Mouse (Mus musculus): ENCODE data around the gene Clca3b.
"Not testable (repeated sequence)": the region's sequence is repeated elsewhere in the genome, so short reads cannot be mapped to it uniquely, and the experiment has no call there.

Gene Clca3b

DNA sequence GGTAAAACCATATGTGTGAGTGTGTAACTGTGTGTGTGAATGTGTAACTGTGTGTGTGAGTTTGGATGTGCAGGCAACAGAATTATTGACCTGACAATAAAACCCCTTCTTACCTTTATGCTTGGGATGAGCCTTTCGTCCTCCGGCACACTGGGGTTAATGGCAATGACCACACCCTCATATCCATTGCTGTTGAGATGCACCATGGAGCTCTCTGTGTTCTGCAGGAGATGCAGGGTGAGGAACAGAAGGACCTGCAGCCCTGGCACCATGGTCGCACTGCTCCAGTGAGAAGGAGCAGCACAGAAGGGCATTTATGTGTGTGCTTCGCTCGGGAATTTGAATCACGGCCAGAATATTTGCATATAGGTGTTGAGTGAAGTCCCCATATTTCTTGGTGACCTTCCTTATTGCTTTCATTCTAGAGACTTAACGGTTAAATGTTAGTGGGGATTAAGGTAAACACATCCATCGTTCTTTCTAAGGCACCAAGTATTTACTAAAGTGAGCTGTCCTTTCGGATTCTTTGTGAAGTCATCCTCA is at the start of gene Clca3b:
Gene Clca3b, minus strand, starts transcription at position 344 of the 543 bp plus-strand sequence.
- not testable (repeated sequence) for DNase-seq (ENCODE audit: low spot score)

DNA sequence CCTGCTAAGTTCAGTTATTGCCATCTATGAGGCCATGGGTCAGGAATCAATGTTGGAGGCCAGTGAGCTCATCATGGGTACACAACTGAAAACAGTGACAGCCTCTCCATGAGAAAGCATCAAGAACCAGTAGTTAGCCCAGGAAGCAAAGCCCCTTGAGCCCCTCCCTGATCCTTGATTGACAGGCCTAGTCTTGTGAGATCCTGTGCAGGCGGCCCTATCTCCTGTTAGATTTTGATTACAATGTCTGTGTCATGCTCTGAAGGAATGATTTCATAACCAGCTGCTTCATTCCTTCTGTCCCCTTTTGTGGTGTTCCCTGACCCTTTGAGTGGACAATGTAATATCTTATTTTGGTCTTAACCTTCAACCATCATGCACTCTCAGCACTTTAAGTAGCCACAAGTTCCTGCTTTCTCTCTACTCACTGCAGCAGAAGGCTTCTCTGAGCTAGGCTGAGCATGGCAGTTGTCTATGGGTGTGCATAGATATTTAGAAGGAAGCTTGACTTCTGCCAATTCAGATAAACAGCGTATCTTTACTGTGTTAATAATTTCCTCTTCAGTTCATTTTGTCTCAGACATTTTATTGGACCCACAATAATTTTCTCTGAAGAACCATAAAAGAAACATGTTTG is 48.0 kb upstream of the Clca3b start:
- DNase-seq (ENCODE audit: low spot score), result no peak

DNA sequence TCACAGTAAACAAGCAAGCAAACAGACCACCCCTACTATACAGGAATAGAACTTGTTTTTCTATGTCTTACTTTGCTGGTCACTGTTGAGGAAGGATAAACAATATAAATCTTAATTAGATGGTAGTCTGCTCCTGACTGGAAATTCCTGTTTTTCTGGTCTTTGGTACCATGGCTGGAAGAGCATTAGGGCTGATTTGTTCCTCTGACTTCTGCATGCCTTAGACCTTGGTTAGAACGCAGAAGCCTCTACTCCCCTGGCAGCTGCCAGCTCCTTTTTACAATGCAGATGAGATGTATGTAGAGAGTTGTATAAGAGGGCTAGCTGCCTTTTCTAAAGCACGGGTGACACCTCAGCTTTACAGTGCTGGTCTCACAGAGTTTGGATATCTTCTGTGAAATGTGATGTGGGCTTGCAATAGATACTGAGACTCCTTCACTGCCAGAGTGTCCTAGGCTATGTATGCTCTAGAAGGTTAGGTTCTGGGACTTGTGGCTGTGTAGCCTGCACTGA is 41.1 kb upstream of the Clca3b start:
- no peak for DNase-seq (ENCODE audit: low spot score)

DNA sequence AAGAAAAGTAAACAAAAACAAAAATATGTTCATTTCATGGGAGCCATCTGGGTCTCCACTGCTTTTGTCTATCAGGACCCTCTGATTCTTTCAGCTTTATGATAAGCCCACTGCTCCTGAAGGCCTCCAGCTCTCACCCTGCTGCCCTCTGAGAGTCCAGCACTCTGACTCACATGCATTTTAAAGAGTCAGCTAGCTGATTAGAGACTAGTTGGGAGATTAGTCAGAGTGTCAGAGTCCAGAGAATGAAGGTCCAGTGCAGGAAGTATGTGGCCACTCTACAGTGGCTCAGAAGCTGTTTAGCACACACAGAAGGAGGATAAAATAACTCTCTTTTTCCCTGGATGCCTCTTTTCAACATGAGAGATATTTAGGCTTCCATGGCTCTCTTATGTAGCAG is 37.8 kb upstream of the Clca3b start:
- no peak for DNase-seq (ENCODE audit: low spot score)

GRCm38 (mm10) chr3:144872012-144872411 is 22.9 kb upstream of the Clca3b start:
- not testable (repeated sequence) for DNase-seq (ENCODE audit: low spot score)

DNA sequence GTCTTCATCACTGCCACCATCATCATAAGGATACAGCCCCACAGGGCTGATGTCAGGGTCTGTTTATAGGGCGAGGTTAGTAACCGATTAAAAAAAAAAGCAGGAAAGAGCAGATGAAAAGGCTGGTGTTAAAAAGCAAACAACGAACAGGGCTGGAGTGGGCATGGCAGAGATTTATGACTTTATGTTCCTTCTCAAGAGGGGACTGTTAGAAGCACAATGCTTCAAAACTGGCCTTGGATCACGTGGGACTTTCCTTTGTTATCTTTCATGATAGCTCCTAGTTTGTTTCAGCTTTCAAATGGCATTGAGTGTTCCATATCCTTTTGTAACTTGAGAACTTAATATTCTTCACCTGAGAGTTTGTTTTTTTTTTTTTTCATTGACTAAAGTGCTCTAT is 427 bp upstream of the Clca3b start:
- DNase-seq (ENCODE audit: low spot score), result no peak

DNA sequence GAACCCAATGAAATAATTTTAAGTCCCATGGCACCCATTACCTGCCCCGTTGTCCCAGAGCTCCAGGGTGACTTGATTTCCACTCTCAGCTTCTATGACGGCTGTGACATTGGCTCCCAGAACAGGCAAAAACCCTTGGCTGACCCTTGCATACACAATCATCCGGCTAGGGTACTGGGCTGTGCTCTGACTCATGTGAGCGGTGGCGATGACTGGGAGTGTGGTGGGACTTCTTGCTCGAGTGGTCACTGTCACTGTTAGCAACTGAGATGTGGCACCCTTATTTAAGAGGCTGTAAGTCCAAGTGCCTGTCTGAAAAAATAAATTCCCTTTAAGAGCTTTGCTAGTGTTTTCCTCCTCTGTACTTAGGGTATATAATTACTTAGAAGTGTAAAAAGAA is 21.9 kb downstream of the Clca3b start:
- DNase-seq (ENCODE audit: low spot score), result no peak

DNA sequence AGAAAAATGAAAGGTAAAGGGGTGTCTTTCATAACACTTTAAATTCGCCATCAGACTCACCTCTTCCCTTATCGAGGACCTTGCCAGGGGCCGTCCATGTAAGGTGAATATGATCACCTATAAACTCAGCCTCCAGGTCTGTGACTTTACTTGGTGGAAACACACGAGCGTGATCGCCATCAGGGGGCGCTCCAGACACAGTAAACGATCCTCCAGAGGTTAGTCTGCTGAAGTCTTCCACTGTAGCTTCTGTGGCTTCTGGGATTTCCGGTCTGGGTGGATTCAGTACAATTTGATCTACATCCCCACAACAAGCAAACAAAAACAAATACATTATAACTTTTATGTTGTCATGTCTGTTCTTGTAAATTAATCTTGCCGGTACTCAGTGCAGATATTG is 24.0 kb downstream of the Clca3b start:
- DNase-seq (ENCODE audit: low spot score), result peak; percentile 52

DNA sequence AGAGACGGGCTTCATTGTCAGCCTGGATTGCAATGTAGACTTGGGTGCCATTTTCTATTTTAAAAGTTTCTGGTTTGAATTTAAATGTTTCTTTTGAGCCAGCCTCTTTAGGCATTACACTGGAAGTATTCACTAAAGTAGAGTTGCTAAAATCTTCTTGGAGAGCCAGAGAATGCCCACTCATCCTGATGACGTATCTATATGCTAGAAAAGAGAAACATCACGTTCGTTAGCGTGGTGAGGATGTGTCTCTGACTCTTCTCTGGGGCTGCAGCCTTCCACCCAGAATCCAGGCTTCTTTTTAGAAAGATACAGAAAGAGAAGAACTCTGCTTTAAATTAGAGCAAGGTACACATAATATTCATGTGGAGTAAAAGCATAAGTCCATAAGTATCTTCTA is 25.8 kb downstream of the Clca3b start:
- no peak for DNase-seq (ENCODE audit: low spot score)

- DNase-seq (ENCODE audit: low spot score), result no peak
These were observed 28.5 kb downstream of the Clca3b start for GRCm38 (mm10) chr3:144820632-144821031.

DNA sequence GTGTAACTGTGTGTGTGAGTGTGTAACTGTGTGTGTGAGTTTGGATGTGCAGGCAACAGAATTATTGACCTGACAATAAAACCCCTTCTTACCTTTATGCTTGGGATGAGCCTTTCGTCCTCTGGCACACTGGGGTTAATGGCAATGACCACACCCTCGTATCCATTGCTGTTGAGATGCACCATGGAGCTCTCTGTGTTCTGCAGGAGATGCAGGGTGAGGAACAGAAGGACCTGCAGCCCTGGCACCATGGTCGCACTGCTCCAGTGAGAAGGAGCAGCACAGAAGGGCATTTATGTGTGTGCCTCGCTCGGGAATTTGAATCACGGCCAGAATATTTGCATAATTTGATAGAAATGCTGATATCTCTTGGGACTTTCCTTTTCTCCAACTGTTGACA is 29.9 kb downstream of the Clca3b start, which contains the start of gene Clca3a2:
Gene Clca3a2, minus strand, starts transcription at position 276 of the 400 bp plus-strand sequence.
- not testable (repeated sequence) for DNase-seq (ENCODE audit: low spot score)

GRCm38 (mm10) chr3:144813336-144813735 is 35.8 kb downstream of the Clca3b start:
- not testable (repeated sequence) for DNase-seq (ENCODE audit: low spot score)

DNA sequence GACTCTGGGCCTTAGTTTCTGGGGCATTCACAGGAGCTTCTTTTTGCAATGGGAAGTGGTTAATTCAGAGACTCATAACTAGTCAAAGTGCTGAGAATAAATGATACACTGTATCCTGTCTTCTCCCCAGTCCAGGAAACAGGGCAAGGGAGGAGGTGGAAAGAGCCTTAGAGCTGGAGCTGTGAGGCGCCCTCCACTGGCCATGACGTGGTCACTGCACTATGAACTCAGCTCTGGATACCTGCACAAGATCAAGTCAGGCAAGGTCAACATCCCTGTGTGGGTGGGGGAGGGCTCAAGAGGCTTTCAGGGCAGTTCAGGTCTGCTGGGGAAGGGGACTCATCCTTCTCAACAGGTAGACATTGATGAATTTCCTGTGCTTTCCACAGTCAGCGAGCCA is 37.3 kb downstream of the Clca3b start:
- DNase-seq (ENCODE audit: low spot score), result no peak

- DNase-seq (ENCODE audit: low spot score), result not testable (repeated sequence)
These were observed 40.8 kb downstream of the Clca3b start for GRCm38 (mm10) chr3:144808153-144808925.

DNA sequence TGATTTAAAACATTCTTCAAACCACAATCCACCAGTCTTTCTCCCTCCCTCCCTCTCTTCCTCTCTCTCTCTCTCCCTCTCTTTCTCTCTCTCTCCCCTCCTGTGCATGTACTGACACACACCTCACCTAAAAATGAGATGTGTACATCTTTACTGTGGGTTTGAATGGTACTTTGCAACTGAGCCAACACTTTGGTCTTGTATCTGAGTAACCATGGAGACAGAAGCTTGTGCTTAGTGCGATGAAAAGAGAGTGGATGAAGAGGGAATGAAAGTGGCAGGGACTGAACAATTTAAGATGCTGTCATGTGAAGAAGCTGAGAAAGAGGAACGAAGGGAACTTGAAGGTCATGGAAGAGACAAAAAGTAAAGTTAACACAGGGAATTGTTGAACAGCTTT is 42.5 kb downstream of the Clca3b start:
- DNase-seq (ENCODE audit: low spot score), result not testable (repeated sequence)

DNA sequence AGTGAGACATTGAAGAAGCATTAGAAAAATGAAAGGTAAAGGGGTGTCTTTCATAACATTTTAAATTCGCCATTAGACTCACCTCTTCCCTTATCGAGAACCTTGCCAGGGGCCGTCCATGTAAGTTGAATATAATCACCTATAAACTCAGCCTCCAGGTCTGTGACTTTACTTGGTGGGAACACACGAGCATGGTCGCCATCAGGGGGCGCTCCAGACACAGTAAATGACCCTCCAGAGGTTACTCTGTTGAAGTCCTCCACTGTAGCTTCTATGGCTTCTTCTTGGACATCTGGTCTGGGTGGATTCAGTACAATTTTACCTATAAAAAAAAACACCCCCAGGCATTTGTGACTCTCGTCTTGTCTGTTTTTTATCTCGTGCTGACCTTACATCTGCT is 47.3 kb downstream of the Clca3b start:
- no peak for DNase-seq (ENCODE audit: low spot score)

DNA sequence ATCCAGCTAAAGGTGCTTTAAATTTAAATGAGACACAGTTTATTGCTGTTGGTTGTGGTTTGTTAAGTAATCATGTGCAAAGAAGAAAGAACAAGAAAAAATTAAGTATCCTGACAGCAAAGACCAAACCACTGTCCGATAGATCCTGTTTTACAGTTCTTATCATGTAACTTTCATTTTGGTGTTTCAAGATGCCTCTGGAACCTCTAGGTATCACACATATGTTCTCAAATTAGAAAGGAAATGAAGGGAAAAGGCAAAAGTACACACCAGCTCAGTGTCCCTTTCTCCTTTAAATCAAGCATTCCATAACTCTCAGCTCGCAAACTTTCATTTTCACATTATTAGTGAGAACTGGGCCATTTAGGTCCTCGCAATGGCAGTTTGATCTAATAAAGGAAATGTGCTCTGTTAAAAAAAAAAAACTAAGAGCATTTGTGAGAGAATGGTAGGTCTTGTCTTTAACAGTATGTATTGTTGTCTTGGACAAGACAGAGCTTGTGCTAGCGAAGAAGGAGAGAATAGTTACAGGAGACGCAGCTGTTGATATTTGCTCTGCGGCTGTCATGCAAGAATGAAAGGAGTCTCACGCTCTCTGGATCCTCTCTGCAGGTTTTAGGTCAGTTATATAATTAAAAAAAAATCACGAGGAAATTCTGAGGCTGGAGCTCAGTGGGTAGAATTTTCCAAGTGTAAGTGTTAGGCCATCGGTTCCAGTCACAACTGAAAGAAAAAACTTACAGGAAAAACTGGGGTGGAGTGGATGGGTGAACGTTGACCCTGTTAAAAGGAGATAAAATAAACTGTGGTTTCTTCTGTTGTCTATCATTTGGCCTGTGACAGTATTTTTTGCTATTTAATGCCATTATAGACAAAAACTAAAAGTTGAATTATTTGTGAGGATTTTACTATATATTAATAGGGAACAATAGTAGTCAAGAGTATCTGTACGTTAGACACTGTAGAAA is 63.7 kb downstream of the Clca3b start:
- DNase-seq (ENCODE audit: low spot score), result no peak

Data from ovary, postnatal 10 days (tissue).